8 mouse cellular contexts compared by ENCODE assay signal in genomic region chr5:67756138-67756537, GRCm38 (mm10).
DNase-seq lines count a peak whose midpoint lies in the region; ATAC-seq lines count a peak whose summit lies in the region.

No protein-coding gene starts in this region.

- 17% methylated on average over 6 of the region's 6 CpGs for WGBS in kidney, embryonic 14.5 days
- WGBS in forebrain, embryonic 13.5 days = 23% methylated on average over 6 of the region's 6 CpGs

- H3K9me3 ChIP-seq in kidney, embryonic 14.5 days (ENCODE audit: control insufficient read depth, low read length) = no peaks in the 10 kb centered on the region
- H3K9me3 ChIP-seq in forebrain, embryonic 13.5 days (replicated peaks) = no peaks in the 10 kb centered on the region

- H3K4me1 ChIP-seq in kidney, embryonic 14.5 days (ENCODE audit: control insufficient read depth, insufficient read depth, low read length) = no peaks in the 10 kb centered on the region
- peaks cover 25% of the 10 kb centered on the region for H3K4me1 ChIP-seq in forebrain, embryonic 13.5 days

- peak; percentile 35 for DNase-seq in kidney, adult 18-20 months
- peak; percentile 47 for DNase-seq in CD4-positive helper T cell, adult 2 months (ENCODE audit: low read depth, low spot score)
- DNase-seq in MEL-GATA-1-ER (ENCODE audit: extremely low read depth, low read depth) = peak; percentile 16
- peak; percentile 69 to 72 for DNase-seq in cerebellum, postnatal 10 days
- DNase-seq in kidney, postnatal 10 days = peak; percentile 58
- DNase-seq in naive thymus-derived CD4-positive, alpha-beta T cell, adult 2 months (ENCODE audit: low read depth) = peak; percentile 68

- no peaks in the 10 kb centered on the region for H3K36me3 ChIP-seq in kidney, embryonic 14.5 days (ENCODE audit: control insufficient read depth, insufficient read depth, low read length)
- H3K36me3 ChIP-seq in forebrain, embryonic 13.5 days (ENCODE audit: poor library complexity, severe bottlenecking) = peaks cover 9% of the 10 kb centered on the region; the same call in 1 of the 2 replicates

- H3K9ac ChIP-seq in kidney, embryonic 14.5 days (ENCODE audit: low read depth, low read length) = no peak overlapping the region
- no peak overlapping the region for H3K9ac ChIP-seq in forebrain, embryonic 13.5 days

- no peak for ATAC-seq in kidney, embryonic 14.5 days (ENCODE audit: low FRiP score, low TSS enrichment)
- no peak for ATAC-seq in forebrain, embryonic 13.5 days

- no peak overlapping the region for H3K4me3 ChIP-seq in kidney, embryonic 14.5 days (ENCODE audit: low read length)
- H3K4me3 ChIP-seq in forebrain, embryonic 13.5 days = no peak overlapping the region

- no peaks in the 10 kb centered on the region for H3K27me3 ChIP-seq in kidney, embryonic 14.5 days (ENCODE audit: control insufficient read depth, insufficient read depth, low read length)
- H3K27me3 ChIP-seq in forebrain, embryonic 13.5 days = no peaks in the 10 kb centered on the region

- H3K4me2 ChIP-seq in kidney, embryonic 14.5 days (replicated peaks; ENCODE audit: low read depth, low read length) = no peak overlapping the region
- no peak overlapping the region for H3K4me2 ChIP-seq in forebrain, embryonic 13.5 days

- no peak overlapping the region for H3K27ac ChIP-seq in kidney, embryonic 14.5 days (ENCODE audit: low read depth, low read length)
- no peak overlapping the region for H3K27ac ChIP-seq in forebrain, embryonic 13.5 days

Comparison
In these comparisons a context has a peak if more than half of its experiments do, and no peak if none do; other contexts are left out.
1. DNase-seq: peak in every context shown above with its lines; median percentile 70 in cerebellum, postnatal 10 days; 68 in naive thymus-derived CD4-positive, alpha-beta T cell, adult 2 months; 58 in kidney, postnatal 10 days; 47 in CD4-positive helper T cell, adult 2 months; 35 in kidney, adult 18-20 months; 16 in MEL-GATA-1-ER.